Mouse (Mus musculus): ENCODE measurements around the gene Usp21.
A peak's percentile ranks its signal among the peaks of the same experiment; 100 is the strongest.

Gene Usp21

DNA sequence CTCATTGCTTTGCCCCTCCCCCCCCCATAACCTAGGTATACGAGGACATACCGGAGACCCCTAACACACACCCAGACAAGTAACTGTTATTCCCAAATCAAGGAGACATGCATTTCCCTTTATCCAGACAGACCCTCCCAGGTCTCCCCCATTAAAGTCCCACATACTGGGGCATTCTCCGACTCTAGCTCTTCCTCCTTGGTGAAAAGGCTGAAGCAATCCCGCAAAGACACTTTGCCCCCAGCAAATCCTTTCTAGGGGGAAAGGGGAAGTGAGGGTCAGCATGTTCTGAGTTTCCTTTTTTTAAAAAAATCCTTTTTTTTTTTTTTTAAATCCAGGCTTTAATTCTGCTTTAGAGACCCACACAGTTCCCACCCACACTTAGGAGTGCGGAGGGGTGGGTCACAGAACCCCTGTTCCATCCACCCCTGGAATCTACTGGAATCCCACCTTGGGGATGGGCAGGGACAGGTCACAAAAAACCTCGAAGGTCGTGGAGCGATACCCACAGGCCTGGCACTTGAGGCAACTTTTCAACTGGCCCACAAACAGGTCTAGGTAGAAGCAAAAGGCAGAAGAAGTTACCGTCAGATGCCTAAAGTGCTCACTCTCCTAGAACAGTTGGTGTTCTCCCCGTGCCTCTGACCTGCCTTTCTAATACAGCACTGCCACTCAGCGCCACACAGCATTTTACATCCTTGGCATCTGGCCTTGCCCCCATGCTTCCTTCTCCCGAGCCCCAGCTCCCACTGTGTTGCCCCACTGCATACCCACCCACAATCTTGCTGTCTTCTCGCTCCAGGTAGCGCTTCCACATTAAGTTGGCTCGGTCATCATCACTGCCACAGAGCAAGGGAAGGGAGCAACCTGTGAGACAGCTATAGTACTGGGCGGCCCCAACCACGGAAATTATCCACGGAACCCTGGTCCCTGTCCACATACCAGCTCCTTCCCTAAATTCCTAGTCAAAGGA lies 4.3 kb downstream of the Usp21 start:
- peak in 1 of 2 experiments; percentile 12 for DNase-seq

DNA sequence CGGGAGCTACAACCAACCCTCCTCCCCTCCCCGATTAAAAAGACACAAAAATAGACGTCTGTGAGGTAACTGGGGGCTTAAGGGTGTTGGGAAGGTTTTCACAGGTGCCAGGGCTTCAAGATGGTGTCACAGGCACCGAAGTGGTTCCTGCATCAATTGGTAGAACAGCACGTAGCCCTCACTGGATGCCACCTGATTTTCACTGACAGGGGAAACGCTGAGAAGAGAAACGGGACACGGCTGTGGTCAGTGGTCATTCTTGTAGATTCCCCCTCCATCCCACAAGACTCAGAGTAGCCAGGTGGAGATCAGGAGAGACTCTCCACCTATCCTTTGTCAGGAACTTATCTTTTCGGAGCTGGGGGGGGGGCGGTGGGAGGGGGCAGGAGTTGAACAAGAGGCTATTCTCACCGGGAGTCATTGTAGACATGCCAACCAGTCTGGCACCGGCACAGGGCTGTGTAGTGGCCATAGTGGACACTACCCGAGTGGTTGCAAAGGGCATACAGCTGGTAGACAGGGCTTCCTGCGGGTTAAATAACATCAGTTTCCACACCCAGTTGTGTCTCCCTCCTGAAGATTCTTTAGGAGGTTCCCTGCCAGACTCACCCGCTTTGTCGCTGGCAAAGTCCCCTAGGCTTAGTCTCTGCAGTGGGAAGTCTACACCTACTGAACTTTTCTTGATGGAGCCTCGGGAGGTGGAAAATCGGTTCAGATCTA lies 5.5 kb downstream of the Usp21 start:
- DNase-seq = peak; percentile 25 to 32

DNA sequence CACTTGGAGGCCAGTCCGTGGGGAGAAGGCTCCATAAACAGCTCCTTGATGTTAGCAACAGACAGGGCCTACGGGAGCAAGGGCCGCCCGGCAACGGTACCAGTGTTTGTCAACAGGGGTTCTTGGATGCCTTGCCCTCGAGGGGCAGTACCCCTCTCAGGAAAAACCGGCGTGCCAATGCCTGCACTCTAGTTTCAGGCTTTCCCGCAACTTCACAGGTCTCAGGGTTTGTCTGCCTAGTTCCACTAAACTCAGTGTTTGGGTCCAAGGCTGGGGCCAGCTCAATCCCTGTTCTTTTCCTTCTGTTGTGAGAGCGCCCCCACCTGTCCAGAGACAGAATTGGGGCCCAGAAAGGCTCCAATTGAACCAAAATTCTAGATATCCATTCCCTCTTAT lies 6.3 kb downstream of the Usp21 start:
- peak; percentile 86 to 87 for DNase-seq

DNA sequence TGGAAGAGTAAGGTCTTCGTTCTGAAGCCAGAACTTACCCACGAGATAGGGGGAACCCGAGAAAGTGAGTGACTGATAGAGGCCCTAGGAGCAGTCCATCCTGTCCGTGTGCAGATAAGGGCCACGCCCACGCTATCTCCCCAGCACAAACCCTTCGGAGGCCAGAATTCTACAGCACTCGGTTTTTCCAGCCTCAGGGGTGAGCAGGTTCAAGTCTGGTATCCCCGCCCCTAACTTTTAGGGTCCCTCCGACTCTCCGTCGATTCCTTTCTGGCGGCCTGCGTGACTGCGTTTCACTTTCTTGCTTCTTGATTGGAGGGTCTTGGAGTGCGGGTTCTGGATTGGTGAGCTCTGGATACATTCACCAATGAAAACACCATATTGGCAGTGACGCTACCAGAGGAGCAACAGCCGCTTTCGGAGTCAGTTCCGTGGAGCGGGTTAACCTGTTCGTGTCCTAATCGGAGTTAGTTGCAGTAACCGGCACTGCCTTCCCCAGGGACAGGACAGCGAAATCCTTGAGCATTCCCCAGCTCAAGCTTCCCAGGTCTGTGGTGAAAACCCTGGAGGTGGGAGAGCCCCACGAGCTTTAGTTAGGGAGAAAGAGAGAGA lies 6.8 kb downstream of the Usp21 start, which contains the start of gene Ppox:
Gene Ppox (minus strand): TSS at position 271 of the 612 bp plus-strand sequence.
- peak; percentile 93 for DNase-seq

- DNase-seq = peak; percentile 14 to 48
Observed at GRCm38 (mm10) chr1:171280250-171280915, 7.4 kb downstream of the Usp21 start.

DNA sequence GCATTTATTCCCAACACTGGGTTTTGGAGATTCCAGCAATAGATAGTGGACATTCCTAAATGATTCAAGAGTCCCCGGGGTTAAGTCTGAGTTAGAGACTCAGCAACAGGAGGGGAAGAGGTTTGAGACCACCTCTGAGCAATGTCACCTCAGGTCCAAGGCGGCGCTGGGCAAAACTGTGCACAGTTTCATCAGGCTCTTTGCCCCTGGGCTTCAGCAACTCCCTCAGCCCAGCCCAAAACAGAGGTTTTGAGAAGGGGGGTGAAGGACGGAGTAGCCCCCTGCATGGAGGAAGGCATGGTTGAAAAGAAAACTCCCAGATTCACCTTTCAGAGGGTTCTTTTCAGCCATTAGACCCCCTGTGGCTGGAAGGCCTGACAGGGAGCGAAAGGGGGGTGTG lies 8.1 kb downstream of the Usp21 start:
- DNase-seq = peak in 1 of 2 experiments; percentile 10

DNA sequence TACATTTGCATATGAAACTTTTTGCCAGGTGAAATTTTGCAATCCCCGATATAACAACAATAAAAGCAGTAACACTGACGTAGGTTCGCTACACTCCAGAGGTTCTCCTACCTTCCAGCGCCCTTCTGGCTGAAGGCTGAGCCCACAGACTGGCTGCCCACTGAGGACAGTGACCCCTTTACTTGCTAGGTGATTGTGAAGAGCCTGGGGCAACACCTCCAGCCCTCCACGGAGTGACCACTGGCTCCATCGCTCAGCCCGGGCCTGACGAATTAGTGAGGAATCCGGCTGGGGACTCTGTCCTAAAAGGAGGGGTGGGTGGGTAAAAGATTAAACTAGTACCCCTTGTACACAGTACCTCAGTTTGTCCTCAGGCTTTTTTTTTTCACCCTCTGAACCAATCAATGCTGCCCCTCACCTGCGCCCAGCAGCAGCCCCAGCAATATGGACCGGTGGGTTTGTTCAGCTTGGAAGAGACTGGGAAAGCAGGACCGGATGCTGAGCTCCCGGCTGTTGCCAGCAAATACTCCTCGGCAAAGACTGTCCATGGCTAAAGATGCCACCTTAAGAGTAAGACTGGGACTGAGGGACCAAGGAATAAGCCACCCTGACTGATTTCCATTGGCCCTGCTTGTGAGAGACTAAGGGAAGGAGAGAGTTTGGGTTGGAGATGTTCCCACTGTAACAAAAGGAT lies 8.6 kb downstream of the Usp21 start:
- peak in 1 of 2 experiments; percentile 5 for DNase-seq

DNA sequence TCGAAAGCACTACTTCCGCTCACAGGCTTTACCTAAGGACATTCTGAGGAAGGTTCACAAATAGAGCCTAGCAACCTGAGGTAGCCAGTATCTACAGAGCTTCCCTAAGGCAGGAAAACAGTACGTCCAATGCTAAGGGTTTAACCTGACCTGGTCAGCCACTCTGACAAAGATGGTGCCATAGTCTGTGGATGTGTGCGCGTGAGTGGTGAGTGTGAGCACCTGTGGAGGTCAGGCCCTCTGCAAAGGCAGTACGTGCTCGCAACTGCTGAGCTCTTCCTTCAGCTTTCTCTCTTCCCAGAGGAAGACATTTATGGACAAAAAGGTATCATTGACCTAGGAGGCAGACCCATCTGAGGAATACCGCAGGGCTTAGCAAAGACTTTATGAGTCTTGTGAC lies 9.4 kb downstream of the Usp21 start:
- DNase-seq = no peak

DNA sequence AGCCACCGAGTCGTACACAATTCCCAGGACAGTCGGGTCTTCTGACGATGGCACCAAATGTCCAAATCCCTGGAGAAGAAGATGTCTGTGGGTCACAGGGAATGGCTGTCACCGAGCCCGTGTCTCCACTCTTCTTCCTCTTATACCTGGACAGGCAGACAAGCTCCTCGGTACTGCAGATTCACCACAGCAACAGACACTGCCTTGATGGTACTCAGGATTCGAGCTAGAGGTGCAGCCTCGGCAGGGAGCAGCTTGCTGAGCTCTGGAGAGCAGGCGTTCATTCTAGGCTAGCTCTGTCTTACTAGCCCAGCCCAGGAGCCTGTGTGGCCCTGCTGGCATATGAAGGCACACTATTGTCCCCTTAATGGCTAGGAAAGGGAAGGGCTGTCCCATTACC lies 10.1 kb downstream of the Usp21 start:
- DNase-seq = no peak

DNA sequence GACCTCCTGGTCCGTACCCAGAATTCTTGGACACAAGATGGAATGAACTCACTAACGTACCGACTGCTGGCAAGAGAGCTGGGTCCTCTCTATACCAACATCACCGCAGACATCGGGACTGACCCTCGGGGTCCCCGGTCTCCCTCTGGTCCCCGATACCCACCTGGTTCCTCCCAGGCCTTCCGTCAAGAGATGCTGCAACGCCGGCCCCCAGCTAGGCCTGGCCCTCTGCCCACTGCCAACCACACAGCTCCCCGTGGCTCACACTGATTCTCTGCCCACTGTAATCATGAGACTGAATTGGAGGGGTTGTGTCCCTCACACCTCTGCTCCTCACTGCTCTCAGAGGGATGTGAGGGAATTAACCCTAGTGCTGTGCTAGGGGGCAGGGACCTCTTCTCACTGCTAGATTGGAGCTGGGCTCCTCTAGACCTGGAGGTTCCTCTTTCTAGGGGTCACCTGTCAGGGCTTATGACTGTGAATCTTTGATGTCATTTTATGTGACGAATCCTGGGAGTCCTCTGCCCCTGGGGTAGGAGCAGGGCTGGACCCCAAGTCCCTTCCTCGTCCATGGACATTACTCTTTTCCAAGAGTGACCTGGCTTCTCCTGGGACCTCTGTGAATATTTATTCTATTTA lies 11.6 kb downstream of the Usp21 start:
- DNase-seq = peak in 1 of 2 experiments; percentile 22

DNA sequence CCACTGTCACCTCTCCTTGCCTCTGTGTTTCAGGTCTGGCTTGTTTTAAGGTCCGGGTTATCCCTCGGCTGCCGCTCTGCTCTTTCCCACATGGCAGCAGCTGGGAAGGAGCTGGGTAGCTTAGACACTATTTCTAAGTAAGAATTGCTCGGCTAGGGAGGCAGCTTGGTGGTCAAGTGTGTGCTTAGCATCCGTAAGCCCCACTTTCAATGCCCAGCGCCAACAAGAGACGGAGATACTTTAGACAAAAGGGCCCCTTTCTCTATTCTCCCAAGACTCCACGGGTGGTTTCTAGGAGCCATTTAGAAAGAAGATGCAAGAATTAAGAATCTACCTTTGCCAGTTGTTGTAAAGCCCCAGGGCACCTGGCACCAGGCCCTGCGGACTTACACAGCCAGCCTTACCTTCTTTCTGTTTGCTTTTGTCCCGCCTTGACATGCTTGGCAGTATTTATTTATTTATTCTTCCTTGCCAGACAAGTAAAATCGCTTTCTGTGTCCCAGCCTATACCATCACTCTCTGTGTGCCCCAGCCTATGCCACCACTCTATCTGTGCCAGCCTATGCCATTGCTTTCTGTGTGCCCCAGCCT lies 12.6 kb downstream of the Usp21 start:
- DNase-seq = no peak

DNA sequence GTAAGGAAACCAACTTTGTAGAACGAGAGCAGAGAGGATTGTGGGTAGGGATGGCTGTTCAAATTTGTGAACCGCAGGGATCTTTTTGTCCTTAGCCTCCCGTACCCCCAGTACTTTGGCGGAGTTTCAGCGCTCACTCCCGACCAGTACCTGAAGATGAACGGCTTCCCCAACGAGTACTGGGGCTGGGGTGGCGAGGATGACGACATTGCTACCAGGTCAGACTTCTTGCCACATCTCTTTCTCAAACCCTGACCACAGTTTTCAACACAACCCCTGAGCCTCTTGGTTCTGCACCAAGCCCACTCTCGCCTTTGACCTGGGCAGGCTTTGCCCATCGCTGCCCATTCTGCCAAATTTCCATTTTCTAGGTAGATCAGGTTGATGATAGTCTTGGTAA lies 13.6 kb downstream of the Usp21 start:
- no peak for DNase-seq

GRCm38 (mm10) chr1:171272086-171272485 lies 15.7 kb downstream of the Usp21 start:
- no peak for DNase-seq

DNA sequence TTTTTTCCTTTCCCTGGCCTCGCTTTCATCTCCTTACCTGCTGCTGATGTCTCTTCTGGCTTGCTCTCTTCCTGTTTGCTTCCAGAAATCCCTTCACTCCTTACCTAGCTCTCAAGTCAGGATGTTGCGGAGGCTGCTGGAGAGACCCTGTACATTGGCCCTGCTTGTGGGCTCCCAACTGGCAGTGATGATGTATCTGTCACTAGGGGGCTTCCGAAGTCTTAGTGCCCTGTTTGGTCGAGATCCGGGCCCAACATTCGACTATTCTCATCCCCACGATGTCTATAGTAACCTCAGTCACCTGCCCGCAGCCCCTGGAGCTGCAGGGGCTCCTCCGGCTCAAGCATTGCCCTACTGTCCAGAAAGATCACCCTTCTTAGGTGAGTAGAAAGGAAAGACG lies 16.2 kb downstream of the Usp21 start:
- no peak for DNase-seq

- peak in 1 of 2 experiments; percentile 24 for DNase-seq
Observed at GRCm38 (mm10) chr1:171271196-171271595, 16.6 kb downstream of the Usp21 start.

GRCm38 (mm10) chr1:171270573-171270900 lies 17.3 kb downstream of the Usp21 start:
- peak; percentile 68 to 71 for DNase-seq

GRCm38 (mm10) chr1:171269848-171270572 lies 17.8 kb downstream of the Usp21 start, which contains the start of gene B4galt3:
Gene B4galt3, plus strand, starts transcription at chr1:171270328.
- DNase-seq = peak; percentile 99

DNA sequence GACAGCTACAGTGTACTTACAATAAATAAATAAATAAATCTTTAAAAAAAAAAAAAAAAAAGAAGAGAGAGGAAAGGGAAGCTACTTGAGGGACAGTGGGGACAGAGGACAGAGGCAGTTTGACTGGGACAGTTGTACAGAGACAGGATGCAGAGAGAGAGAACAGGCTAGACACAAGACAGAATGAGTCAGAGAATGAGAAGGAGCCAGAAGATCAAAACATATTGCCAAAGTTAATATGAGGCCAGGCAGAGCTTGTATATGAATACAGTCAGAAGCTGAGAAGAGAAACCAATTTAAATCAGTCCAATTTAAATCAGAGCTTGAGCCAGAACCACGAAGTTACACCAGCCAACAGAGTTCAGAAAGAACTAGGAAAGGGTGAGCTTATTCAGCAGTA lies 19.4 kb downstream of the Usp21 start:
- DNase-seq = no peak

- DNase-seq = no peak
Observed at GRCm38 (mm10) chr1:171265971-171266744, 21.6 kb downstream of the Usp21 start.
